Mouse (Mus musculus) CD4-positive, CD25-positive, alpha-beta regulatory T cell, adult 2 months (primary cell): ENCODE measurements around the gene Spen.
"Not testable (repeated sequence)": the region's sequence is repeated elsewhere in the genome, so short reads cannot be mapped to it uniquely, and the experiment has no call there.

ENCODE experiments used
- DNase-seq: peaks from one replicate; pipeline ENCODE4 v3.0.0-alpha.2; 2012; ENCODE audit warnings: low read depth, low spot score

The Spen gene

DNA sequence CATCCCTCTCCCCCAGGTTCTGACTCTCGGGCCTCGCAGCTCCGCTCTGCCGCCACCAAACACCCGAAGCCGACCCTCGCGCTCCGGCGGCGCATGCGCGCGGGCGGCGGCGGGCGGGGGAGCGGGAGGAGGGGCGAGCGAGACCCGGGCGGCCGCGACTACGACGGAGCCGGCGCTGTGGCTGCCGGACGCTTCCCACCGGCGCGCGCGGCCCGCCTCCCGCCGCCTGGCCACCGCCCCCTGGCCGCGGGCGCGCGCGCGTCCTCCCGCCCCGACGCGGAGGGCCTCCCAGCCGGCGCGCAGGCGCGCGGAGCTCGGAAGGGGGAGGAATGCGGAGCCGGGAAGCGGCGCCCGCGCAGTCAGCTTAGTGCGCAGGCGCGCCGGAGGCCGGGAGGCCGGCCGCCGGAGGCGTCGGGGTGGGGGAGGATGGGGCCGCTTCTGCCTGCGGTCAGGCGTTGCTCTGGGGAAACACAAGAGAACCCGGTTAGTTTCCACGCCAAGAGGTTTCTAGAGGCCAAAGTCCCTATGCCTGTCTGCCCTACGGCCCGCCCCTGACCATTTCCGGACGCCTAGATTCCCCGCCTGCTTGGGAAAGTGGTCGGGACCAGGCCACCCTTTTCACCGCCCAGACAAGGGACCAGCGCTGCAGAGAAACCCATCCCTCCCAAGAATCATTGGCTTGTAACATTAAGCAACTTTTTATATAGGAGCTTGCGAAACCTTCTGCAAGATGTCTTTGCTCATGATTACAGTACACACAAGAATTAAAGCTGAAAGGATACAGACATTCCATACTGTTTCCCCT is at the start of gene Spen:
Gene Spen, minus strand, starts transcription at position 190 of the 805 bp plus-strand sequence.
- peak; percentile 97 for DNase-seq

- peak; percentile 47 for DNase-seq
Measured at GRCm38 (mm10) chr4:141583919-141584318, 45.5 kb upstream of the Spen start.

- DNase-seq = no peak
Measured at GRCm38 (mm10) chr4:141581051-141581450, 42.7 kb upstream of the Spen start.

DNA sequence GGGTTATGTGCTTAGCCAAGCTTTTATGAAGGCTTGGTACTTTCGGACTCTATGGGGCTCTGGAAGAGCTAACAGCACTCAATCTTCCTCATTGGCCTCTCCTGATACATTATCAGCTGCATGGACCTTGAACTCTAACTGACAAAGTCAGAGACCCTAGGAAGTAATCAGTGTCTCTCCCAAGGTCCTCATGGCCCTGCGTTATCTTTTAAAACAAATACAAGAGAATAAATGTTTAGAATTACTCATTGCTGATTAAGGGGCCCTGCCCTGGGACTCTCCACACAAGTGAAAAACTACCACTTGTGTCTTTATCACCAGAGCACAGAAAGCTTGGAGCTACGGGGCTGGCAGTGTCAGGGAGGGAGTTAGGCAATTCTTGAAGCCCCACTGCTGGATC is 40.4 kb upstream of the Spen start:
- DNase-seq = no peak

GRCm38 (mm10) chr4:141576877-141577276 is 38.5 kb upstream of the Spen start:
- DNase-seq = peak; percentile 25

GRCm38 (mm10) chr4:141576404-141576803 is 38.0 kb upstream of the Spen start:
- DNase-seq = no peak

DNA sequence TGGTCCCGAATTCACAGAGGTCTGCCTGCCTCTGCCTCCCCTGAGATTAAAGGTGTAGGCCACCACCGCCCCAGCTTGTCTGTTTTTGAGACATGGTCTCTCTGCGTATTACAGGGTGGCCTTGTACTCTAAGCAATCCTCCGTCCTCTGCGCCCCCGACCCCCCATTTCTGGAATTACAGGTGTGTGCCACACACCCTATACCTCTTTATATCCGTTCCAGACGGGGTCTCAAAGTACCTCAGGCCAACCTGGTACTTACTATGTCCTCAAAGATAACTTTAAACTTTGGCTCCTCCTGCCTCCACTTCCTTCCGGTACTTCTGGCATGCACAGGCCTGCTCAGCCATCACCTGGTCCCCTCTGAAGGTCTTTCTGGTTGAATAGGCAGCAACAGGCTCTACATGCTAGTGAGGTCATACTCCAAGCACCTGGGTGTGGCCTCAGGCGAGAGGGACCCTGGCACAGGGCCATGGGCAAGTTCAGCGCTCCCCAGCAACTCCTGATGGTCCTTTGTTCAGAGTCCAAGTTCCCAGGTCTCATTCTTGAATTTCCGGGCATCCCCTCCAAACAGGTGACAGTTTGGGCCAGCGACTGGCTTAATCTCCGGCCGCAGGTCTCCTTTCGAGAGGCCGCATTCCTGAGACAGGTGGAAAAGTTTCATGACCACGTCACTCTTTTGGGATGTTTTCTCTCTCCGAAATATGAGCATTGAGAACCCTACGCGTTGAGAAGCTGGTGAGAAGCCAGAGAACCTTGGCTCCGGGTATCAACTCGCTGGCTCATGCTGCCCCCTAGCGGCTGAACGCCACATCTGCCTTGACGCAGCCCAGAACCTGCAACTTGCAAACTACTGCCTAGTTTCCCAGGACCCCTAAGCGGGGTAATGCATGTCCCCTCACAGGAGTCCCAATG is 36.6 kb upstream of the Spen start:
- peak; percentile 90 for DNase-seq

- DNase-seq = no peak
Measured at GRCm38 (mm10) chr4:141573359-141573966, 35.1 kb upstream of the Spen start.

GRCm38 (mm10) chr4:141572668-141573358 is 34.4 kb upstream of the Spen start:
- DNase-seq = no peak

DNA sequence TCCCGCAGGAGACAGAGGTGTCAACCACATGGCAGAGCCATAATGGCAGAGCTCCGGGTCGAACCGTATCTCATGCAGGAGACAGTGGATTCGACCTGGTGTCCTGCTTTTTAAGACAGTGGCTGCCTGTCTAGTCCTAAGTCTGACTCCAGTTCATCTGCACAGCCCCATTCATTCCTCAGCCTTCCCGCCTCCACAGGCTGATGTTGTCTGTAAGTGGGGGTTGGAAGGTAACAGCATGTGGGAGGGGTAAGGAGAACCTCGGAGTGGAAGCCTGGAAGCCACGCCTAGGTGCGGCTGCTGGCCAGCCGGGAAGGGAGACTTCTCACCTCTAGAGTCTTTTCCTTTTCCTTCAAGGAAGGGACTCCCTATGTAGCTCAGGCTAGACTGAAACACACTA is 33.5 kb upstream of the Spen start:
- no peak for DNase-seq

DNA sequence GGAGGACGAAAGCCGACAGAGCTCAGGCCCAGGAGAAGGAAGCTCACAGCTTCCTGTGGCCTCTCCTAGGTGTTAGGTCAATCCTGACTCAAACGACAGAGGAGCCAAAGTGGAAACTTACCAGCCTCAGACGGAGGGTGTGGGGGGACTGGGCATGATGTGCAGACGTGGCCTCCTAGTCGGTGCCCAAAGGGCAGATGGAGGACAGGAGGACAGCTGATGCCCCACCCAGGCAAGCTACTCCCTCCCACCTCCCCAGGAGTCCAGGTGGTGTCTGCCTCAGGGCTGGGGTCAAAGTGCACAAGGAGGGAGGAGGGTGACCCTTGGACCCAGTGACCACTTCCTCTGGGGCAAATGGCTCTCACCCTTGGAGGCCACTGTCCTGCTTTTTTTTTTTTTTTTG is 32.9 kb upstream of the Spen start:
- no peak for DNase-seq

DNA sequence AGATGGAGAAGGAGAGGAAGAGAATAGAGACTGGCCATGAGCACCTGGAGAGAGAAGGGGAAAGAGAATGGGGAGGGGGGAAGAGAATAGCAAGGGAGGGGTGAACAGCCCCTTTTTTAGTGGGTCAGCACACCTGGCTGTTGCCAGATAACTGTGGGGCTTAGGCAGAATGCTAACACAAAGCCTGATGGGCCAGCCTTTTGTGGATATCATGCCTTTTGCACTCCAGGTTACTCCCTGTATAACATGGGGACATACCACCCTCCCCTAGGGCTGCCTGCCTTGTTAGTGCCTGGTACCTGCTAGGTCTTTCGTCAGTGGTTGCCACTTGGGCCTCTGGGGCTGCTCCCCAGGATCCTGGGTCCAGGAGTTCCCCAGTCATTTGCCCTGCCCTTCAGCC is 32.4 kb upstream of the Spen start:
- no peak for DNase-seq

GRCm38 (mm10) chr4:141570004-141570403 is 31.6 kb upstream of the Spen start:
- no peak for DNase-seq

- DNase-seq = no peak
Measured at GRCm38 (mm10) chr4:141568966-141569365, 30.6 kb upstream of the Spen start.

DNA sequence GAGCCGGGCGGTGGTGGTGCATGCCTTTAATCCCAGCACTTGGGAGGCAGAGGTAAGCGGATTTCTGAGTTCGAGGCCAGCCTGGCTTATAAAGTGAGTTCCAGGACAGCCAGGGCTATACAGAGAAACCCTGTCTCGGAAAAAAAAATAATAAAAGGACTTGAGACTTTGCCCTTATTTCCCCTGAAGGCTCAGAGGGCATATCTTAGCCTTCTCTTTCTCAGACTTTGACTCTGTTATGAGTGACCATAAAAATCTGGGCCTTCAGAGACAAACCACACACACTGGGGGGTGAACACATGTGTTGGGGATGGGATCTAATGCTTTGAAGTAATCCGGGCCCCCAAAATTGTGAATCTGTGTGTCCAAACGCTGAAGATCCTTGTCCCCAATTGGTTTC is 28.8 kb upstream of the Spen start:
- DNase-seq = not testable (repeated sequence)

- no peak for DNase-seq
Measured at GRCm38 (mm10) chr4:141566187-141566586, 27.8 kb upstream of the Spen start.

- DNase-seq = no peak
Measured at GRCm38 (mm10) chr4:141565325-141565724, 26.9 kb upstream of the Spen start.

DNA sequence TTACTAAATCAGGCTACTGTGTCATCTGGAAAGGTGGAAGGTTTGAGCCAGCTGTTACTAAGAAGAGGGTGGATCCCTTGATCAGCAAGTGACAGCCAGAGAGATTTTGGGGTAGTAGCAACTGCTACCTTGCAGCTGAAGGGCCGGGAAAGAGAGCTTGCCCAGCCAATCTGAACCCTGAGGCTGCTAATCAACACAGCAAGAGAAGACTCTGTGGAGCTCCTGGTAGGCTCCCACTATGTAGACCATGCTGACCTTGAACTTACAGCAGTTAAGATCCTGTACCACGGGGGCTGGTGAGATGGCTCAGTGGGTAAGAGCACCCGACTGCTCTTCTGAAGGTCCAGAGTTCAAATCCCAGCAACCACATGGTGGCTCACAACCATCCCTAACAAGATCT is 26.3 kb upstream of the Spen start:
- no peak for DNase-seq

- DNase-seq = no peak
Measured at GRCm38 (mm10) chr4:141564209-141564608, 25.8 kb upstream of the Spen start.

DNA sequence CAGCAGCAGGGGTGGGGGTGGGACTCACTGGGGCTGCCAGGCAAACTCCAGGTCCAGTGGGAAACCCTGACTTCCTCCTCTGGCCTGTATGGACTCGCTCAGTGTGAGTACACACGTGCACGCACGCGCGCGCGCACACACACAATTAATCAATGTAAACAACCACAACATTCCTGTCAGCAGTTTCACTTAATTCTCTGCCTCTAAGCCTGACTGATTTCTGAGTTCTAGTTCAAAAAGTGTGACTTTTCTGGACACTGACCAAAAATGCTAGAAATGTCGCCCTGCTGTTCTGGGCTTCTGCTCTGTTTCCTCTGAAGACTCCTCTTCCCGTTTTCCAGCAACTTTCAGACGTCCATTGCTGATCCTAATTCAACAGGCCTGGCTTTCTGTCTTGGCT is 23.9 kb upstream of the Spen start:
- no peak for DNase-seq

DNA sequence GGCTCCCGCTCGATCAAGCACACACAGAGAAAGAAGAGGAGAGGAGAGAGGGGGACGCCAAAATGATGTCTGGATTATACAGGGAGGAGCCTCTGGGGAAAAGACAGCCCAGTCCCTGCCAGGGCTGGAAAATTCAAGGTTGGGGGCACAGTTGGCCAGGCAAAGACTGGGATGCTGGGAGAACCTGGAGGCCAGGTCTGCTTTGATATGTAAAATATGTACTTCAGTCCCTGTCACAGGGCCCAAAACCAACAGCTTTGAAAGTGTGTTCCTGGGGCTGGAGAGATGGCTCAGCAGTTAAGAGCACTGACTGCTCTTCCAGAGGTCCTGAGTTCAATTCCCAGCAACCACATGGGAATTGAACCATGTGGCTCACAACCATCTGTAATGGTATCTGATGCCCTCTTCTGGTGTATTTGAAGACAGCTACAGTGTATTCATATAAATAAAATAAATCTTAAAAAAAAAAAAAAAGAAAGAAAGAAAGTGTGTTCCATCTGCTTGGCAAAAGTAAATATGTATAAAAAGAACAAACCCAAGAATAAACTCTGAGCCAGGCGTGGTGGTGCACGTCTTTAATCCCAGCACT is 23.0 kb upstream of the Spen start:
- not testable (repeated sequence) for DNase-seq
